Mouse (Mus musculus) ovary, postnatal 36 days (tissue): ENCODE results near the gene Cfap70.
A peak's percentile ranks its signal among the peaks of the same experiment; 100 is the strongest.

Experiments used
- DNase-seq: peaks from one replicate; pipeline ENCODE4 v3.0.0; 2022; ENCODE audit warnings: low spot score, mixed read lengths

Gene Cfap70

GRCm38 (mm10) chr14:20451765-20452331, at the start of gene Cfap70:
TSS of gene Cfap70 (minus strand) at chr14:20452226.
- DNase-seq, result peak; percentile 51

GRCm38 (mm10) chr14:20499982-20500381, 48.0 kb upstream of the Cfap70 start:
- DNase-seq, result no peak

GRCm38 (mm10) chr14:20496603-20497002, 44.6 kb upstream of the Cfap70 start, which contains the start of gene Mss51:
TSS of gene Mss51 (minus strand) at chr14:20496901.
- no peak for DNase-seq

- no peak for DNase-seq
These were observed 34.0 kb upstream of the Cfap70 start for GRCm38 (mm10) chr14:20486031-20486430.

GRCm38 (mm10) chr14:20482051-20482751, 30.2 kb upstream of the Cfap70 start:
- no peak for DNase-seq

GRCm38 (mm10) chr14:20481211-20481610, 29.2 kb upstream of the Cfap70 start:
- peak; percentile 11 for DNase-seq

- DNase-seq, result no peak
These were observed 28.2 kb upstream of the Cfap70 start for GRCm38 (mm10) chr14:20480195-20480579.

- peak; percentile 78 for DNase-seq
These were observed 27.5 kb upstream of the Cfap70 start, which contains the start of gene Anxa7 for GRCm38 (mm10) chr14:20479291-20480194. TSS of gene Anxa7 (minus strand) at chr14:20480133.

GRCm38 (mm10) chr14:20478801-20479200, 26.8 kb upstream of the Cfap70 start:
- DNase-seq, result no peak

GRCm38 (mm10) chr14:20478385-20478784, 26.4 kb upstream of the Cfap70 start:
- DNase-seq, result no peak

GRCm38 (mm10) chr14:20477261-20478025, 25.4 kb upstream of the Cfap70 start:
- DNase-seq, result no peak

GRCm38 (mm10) chr14:20460216-20460615, 8.2 kb upstream of the Cfap70 start:
- no peak for DNase-seq

- no peak for DNase-seq
These were observed 6.4 kb upstream of the Cfap70 start for GRCm38 (mm10) chr14:20458378-20458777.

GRCm38 (mm10) chr14:20452929-20453328, 903 bp upstream of the Cfap70 start:
- no peak for DNase-seq

GRCm38 (mm10) chr14:20451302-20451701, 724 bp downstream of the Cfap70 start:
- no peak for DNase-seq

- peak; percentile 20 for DNase-seq
These were observed 4.8 kb downstream of the Cfap70 start for GRCm38 (mm10) chr14:20447209-20447608.

- DNase-seq, result no peak
These were observed 9.8 kb downstream of the Cfap70 start for GRCm38 (mm10) chr14:20442252-20442651.

- no peak for DNase-seq
These were observed 15.1 kb downstream of the Cfap70 start for GRCm38 (mm10) chr14:20436976-20437375.

GRCm38 (mm10) chr14:20432420-20432819, 19.6 kb downstream of the Cfap70 start:
- DNase-seq, result no peak

- DNase-seq, result no peak
These were observed 20.3 kb downstream of the Cfap70 start for GRCm38 (mm10) chr14:20431726-20432125.

GRCm38 (mm10) chr14:20429833-20430232, 22.2 kb downstream of the Cfap70 start:
- DNase-seq, result no peak

- DNase-seq, result no peak
These were observed 23.4 kb downstream of the Cfap70 start for GRCm38 (mm10) chr14:20428593-20428992.
